Mouse (Mus musculus): Measurements from ENCODE around the gene Mios. TPM values are rescaled to one million over a fixed set of nuclear protein-coding genes. Genes with fewer than 3 reads are reported as not detected.

The Mios gene
- total RNA-seq, 2 experiments from 2014 or later: 20.5 to 26.2 TPM

GRCm38 (mm10) chr6:8283255-8283654 is 74.2 kb downstream of the Mios start:
- TF ChIP-seq CTCF (IDR thresholded peaks at IDR 0.05): no peak
- intact Hi-C loops (cut with DNase I): no loop called here

DNA sequence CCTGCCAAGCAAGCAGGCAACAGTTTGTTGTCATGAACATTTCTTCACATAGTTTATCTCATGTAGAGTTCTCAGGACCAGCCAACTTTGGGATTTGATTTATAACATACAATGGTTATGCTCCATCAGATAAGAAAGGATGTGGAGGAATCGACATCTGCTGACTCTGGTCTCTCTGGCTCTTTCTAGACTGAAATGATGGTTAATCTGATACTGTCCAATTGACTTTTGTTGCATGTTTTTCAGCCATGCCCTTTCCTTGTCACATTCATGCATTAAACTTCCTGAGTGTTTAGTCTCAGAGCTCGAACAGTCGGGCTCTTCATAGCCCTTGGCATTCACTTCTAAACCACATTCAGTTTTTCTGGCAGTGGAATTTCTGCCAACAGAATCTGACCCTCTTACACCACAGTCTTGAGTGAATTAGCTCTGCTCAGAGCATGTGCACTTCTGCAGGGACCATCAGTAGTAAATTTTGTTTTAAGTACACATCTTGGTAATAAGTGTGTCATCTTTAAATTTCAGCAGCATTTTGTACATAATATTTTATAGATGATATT is 76.5 kb downstream of the Mios start:
- DNase-seq (ENCODE audit: extremely low spot score in 1 of 2, low spot score in 2 of 2): no peak
- Histone ChIP-seq H3K4me3 (no peak overlapping the region), H3K27ac (no peak overlapping the region)
- intact Hi-C loops (cut with DNase I): no loop called here
- no peak for TF ChIP-seq CTCF (IDR thresholded peaks at IDR 0.05)

More at GRCm38 (mm10) chr6:8283255-8283654, 74.2 kb downstream of the Mios start:
- no peak overlapping the region for H3K4me3 ChIP-seq
- DNase-seq (ENCODE audit: extremely low spot score in 1 of 2, low spot score in 2 of 2): no peak
- no peak overlapping the region for H3K27ac ChIP-seq

Other genes with a start within 250 kb of the Mios start
- under 1 TPM; 0.63 to 0.89 TPM for gene Col28a1, start 16.6 kb upstream of the Mios start, total RNA-seq (2021)
- 10 to 100 TPM in 1 of 2 experiments, 1 to 10 TPM in 1; 8.8 to 16.1 TPM for gene Rpa3, start 50.0 kb downstream of the Mios start, total RNA-seq (2021)
- gene Umad1, start 50.1 kb downstream of the Mios start, total RNA-seq (2021): 10 to 100 TPM; 43.1 to 48.7 TPM
- 1 to 10 TPM; 5.2 to 8.1 TPM for gene Gm45062, start 50.2 kb downstream of the Mios start, total RNA-seq (2021)

Measured in left cerebral cortex, adult 2 months (tissue).